Mouse (Mus musculus) heart, postnatal 36 days (tissue): ENCODE results near the gene Tceal3. TPM values are rescaled to one million over a fixed set of nuclear protein-coding genes. Genes with fewer than 3 reads are reported as not detected.
A peak's percentile ranks its signal among the peaks of the same experiment; 100 is the strongest.
"Not testable (repeated sequence)": the region's sequence is repeated elsewhere in the genome, so short reads cannot be mapped to it uniquely, and the experiment has no call there.

Experiments used
- DNase-seq, 2 experiments: peaks; one replicate each; pipeline ENCODE4 v3.0.0; 2021 to 2022
- intact Hi-C: fragments of 180-260 bp; cut with DNase I; formaldehyde crosslinking; loops from one replicate; pipeline ENCODE4 v1.15.1; 2025
- total RNA-seq, 2 experiments: library from RNA; stranded (reverse); gene quantifications; 2 replicates each; pipeline ENCODE4 v1.2.3; 2021

Tceal3 gene
- total RNA-seq, 2 experiments from 2014 or later: 0.65 to 1.2 TPM

DNA sequence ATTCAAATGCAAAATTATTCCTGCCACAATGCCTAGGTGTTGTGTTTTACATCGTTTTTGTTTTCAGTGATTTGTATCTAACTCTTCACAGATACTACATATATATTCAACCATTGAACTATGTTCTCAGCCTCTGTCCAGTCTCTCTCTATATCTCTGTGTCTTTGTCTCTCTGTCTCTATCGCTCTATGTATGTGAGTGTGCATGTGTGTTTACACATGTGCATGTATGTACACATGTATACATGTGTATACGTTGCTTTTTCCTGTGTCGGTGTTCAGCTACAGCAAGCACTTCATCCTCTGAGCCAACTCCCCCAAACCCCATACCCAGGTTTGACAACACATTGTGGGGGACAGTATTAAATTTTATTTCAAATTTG lies 101.6 kb downstream of the Tceal3 start:
- DNase-seq: no peak
- intact Hi-C loops: no loop called here

DNA sequence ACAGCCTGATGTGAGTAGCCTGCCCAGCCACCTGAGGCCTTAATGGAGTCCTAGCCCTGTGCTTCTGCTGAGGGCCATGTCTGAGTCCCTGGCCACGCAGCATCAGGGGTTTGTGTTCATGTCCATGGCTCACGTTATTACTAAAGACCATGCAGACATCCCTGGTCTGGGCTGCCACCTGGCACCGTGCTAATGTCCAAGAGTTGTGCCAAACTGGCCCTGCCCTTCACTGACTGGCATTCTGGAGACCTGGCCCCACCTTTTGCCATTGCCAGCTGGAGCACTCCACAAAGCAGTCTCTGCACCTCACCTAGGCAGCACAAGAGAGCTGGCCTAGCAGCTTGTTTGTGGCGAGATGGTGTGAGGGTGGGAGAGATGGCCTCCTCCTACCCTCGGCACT lies 102.6 kb downstream of the Tceal3 start:
- DNase-seq: no peak
- intact Hi-C loops: no loop called here

DNA sequence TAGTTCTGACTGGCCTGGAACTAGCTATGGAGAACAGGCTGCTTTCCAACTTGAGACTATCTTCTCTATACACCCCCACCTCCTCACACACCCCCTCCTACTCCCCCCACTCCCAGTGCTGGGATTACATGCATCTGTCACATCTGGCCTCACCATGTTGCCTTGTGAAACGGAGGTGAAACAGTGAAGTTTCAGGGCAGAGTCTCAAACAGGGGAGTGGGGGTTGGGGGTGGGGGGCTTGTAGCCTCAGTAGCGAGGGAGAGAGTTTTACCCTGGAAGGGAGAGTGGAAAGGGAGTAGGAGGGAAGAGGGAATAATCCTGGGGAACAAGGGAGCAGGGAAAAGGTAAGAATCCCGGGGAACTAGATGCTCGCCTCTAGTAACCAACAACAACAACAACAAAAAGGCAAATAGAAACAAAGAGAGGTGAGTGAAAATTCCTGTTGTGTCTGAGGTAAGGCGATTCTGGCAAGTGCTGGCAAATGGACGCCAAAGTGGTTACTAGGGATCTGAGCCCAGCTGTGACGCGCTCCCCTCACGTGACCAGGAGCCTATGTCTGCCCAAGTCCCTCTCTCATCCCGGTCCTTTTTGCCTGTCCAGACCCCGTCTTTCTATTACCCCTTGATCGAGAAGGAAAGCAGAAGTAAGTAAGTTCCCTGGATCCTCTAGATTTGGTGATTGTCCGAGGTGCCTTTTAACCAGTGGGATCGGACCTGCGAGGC lies 117.0 kb downstream of the Tceal3 start, which contains the start of gene Tceal1:
Gene Tceal1 (plus strand): TSS at position 537 of the 722 bp plus-strand sequence.
- peak; percentile 52 to 66 for DNase-seq
- intact Hi-C loops: no loop called here

DNA sequence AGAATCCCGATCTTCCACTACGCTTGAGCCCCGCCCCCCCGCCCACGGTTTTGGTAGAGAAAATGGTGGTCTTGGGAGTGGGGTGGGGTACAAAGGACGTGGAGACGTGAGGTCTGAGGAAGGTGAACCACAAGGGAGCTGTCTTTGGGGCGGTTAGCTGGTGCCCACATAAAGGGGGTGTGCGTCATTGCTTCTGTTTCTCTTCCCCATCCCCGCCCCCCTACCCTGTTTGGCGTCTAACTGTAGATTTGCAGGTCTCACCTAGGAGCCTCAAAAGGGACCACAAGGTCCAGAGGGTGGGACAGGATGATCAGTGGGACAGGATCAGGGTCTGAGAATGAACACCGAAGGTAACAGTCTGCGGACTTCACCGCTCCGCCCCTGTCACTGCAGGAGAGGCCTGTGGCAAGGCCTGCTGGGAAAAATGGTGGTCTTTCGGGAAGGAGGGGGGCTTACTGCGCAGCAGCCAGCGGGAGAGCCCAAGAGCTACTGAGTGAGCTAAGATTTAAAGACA lies 117.6 kb downstream of the Tceal3 start:
- peak; percentile 19 to 34 for DNase-seq
- intact Hi-C loops: no loop called here

DNA sequence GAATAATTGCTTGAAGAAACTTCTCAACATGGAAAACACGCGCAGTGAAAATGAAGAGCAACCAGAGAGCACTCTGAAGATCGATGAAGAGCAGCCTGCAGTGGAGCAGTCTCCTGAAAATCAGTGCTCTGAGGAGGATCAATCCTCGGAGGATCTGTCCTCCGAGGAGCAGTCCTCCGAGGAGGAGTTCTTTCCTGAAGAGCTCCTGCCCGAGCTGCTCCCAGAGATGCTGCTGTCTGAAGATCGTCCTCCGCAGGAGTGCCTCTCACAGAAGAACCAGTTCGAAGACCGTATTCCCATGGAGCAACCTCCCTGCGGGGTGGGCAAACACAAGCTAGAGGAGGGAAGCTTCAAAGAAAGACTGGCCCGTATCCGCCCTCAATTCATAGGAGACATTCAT lies 118.1 kb downstream of the Tceal3 start:
- intact Hi-C loops: no loop called here
- no peak for DNase-seq

DNA sequence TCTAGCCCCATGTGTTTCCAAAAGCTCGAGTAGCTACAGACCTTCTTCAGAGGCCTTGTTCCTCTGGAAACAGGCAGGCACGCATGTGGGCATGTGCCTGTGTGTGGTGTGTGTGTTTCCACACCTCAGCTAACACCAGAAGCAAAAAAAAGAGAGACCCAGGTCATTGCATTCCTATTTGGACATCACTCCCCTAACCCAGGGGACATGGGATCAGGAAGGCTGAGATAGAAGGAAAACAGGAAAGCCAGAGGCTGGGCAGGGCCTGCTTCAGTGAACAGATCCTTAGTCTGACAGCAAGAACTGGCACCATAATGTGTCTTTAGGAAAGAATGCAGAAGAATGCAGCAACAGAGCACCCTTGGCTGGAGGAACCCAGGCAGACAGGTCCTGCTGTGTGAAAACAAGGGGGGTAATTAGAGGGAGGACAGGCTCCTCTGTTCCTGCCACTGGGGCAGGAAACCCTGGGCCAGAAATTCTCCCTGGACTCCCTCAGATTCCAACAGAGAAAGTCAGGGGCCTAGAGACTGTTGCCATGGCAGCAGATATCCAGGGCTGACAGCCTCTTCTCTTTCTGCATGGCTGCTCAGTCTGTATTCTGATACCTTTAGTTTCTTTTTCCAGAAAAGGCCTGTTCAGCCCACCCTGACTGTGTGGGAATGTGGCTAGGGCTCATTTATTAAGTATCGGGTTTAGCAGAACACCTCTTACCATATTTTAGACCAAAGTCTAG lies 124.3 kb downstream of the Tceal3 start:
- DNase-seq, intact Hi-C loops: not testable (repeated sequence)

Other genes starting within 250 kb of the Tceal3 start
- not detected for gene Kir3dl1, start 72.8 kb upstream of the Tceal3 start, total RNA-seq
- not detected for gene Kir3dl2, start 46.8 kb upstream of the Tceal3 start, total RNA-seq
- gene Tceal1, start 117.1 kb downstream of the Tceal3 start, total RNA-seq: 1 to 10 TPM; 3.8 to 5.0 TPM
- 10 to 100 TPM; 89.8 to 91.8 TPM for gene Morf4l2, start 152.8 kb downstream of the Tceal3 start, total RNA-seq
- gene Glra4, start 189.3 kb downstream of the Tceal3 start, total RNA-seq: not detected
- gene Plp1, start 231.8 kb downstream of the Tceal3 start, total RNA-seq: 1 to 10 TPM; 4.1 to 4.4 TPM